Mouse (Mus musculus) ES-E14 (cell line): ENCODE results near the gene Tns1. TPM values are rescaled to one million over a fixed set of nuclear protein-coding genes. Genes with fewer than 3 reads are reported as not detected.
A peak's percentile ranks its signal among the peaks of the same experiment; 100 is the strongest.
"Not testable (repeated sequence)": the region's sequence is repeated elsewhere in the genome, so short reads cannot be mapped to it uniquely, and the experiment has no call there.

Experiments
- DNase-seq: peaks from one replicate; pipeline ENCODE4 v3.0.0-alpha.2; 2013; ENCODE audit warnings: low read depth, low spot score
- H3K27ac ChIP-seq: 2 replicates; pipeline ENCODE4 v1.5.1; 2012; ENCODE audit warnings: low read depth, mild to moderate bottlenecking, low read length, moderate library complexity, mixed read lengths; ENCODE audit not compliant: poor library complexity, insufficient read depth, severe bottlenecking
- H3K36me3 ChIP-seq: 2 replicates; pipeline ENCODE4 v1.6.1; 2012; ENCODE audit warnings: mild to moderate bottlenecking, low read length, moderate library complexity, mixed read lengths; ENCODE audit not compliant: control insufficient read depth, poor library complexity, insufficient read depth, severe bottlenecking
- H3K4me1 ChIP-seq, 2 experiments: fragments of 150-350 bp in 1 of 2; sonication (generic) in 1 of 2; 2 replicates each; pipeline ENCODE4 v1.6.1; 2012; ENCODE audit warnings: low read length in 2 of 2, mild to moderate bottlenecking in 1 of 2, mixed read lengths in 1 of 2; ENCODE audit not compliant: control insufficient read depth in 2 of 2, insufficient read depth in 2 of 2, poor library complexity in 1 of 2
- H3K4me3 ChIP-seq, 2 experiments: fragments of 150-350 bp in 1 of 2; sonication (generic) in 1 of 2; 2 replicates each; pipeline ENCODE4 v1.5.1; 2012; ENCODE audit warnings: low read length in 2 of 2, low read depth in 1 of 2, mild to moderate bottlenecking in 1 of 2, mixed read lengths in 1 of 2; ENCODE audit not compliant: insufficient read depth in 1 of 2, poor library complexity in 1 of 2, severe bottlenecking in 1 of 2
- H3K9ac ChIP-seq: 2 replicates; pipeline ENCODE4 v1.6.1; 2012; ENCODE audit warnings: low read depth, mild to moderate bottlenecking, low read length, mixed read lengths; ENCODE audit not compliant: poor library complexity, insufficient read depth, severe bottlenecking
- H3K9me3 ChIP-seq: fragments of 150-350 bp; sonication (generic); 2 replicates; pipeline ENCODE4 v1.6.1; 2012; ENCODE audit warnings: low read depth, mild to moderate bottlenecking, low read length; ENCODE audit not compliant: control insufficient read depth, insufficient read depth
- CHD2 ChIP-seq: IDR thresholded peaks from 2 replicates; pipeline ENCODE4 v1.6.1; 2014; ENCODE audit warnings: mild to moderate bottlenecking, low read depth, low read length, inconsistent platforms
- HCFC1 ChIP-seq: IDR thresholded peaks from 2 replicates; pipeline ENCODE4 v1.6.1; 2012; ENCODE audit warnings: low read length, inconsistent platforms, borderline replicate concordance; ENCODE audit not compliant: insufficient read depth
- MAFK ChIP-seq: IDR thresholded peaks from 2 replicates; pipeline ENCODE4 v1.6.1; 2014; ENCODE audit warnings: mild to moderate bottlenecking, low read depth, low read length, inconsistent platforms; ENCODE audit not compliant: insufficient read depth
- ZC3H11A ChIP-seq: IDR thresholded peaks from 2 replicates; pipeline ENCODE4 v1.6.1; 2012; ENCODE audit warnings: low read depth, mild to moderate bottlenecking, inconsistent platforms, low read length, borderline replicate concordance
- ZNF384 ChIP-seq: IDR thresholded peaks from 2 replicates; pipeline ENCODE4 v1.6.1; 2012; ENCODE audit warnings: low read depth, low read length, inconsistent platforms
- in situ Hi-C, 2 experiments: fragments of 600-800 bp; cut with MboI; formaldehyde crosslinking; loops; one replicate each; pipeline ENCODE4 v1.15.1; 2025; ENCODE audit warnings: low sequenced_read_pairs in 2 of 2, inconsistent platforms in 1 of 2; ENCODE audit not compliant: unreplicated experiment in 2 of 2
- total RNA-seq: library from RNA; depleted of rRNA; stranded (reverse); fragments of 300-350 nt; gene quantifications from 2 replicates; pipeline ENCODE4 v1.2.3, GENCODE M21; 2012; rRNA removed

Tns1 gene
- 9.5 and 10.0 TPM in 2 replicates for total RNA-seq

DNA sequence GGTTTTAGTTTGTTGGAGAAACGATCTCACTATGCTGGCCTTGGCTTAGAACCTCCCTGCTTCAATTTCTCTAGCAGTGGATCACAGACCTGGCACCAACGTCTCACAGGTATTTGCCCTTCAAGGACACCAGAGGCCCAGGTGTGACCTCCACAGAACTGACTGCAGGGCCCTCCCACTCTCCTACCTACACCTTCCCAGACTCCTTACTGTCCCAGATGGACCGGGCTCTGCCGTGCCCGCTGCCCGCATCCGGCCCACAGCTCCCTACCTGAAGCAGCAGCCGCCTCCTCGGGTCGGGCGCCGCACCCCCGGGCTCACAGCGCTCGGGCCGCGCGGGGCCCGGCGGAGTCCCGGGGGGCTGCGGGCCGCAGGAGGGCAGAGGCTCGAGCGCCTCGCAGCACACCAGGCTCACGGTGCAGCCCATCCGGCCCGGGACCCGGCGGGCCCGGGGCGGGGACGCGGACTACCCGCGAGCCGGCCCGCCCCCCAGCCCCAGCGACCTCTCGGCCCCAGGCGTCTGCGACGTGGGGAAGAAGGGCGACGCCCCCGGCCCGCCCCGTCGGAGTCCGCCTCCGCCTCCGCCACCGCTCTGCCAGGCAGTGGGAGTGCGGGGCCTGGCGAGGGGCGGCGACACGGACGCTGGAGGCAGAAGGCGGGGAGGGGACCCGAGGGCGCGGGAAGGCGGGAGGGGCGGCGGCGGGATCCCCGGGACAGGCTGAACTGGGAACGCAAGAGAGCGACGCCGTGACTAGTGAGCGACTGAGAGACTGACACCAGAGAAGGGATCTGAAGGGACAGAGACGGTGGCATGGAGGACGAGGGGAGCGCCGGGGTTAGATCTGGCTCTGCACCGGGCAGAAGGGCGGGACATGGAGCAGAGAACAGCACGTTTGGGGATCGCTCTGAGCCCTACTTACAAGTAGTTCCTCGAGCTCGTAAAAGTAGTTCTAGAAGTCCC, at the start of gene Tns1:
TSS of gene Tns1 (minus strand) at position 429 of the 961 bp plus-strand sequence.
- Histone ChIP-seq H3K4me1 (peaks cover 0 to 2% of the 10 kb centered on the region in 2 experiments; a peak in 1 of 4 replicates), H3K4me3 (peak within 1 kb of the TSS; percentile 61 to 69), H3K36me3 (no peaks in the 10 kb centered on the region), H3K9me3 (no peaks in the 10 kb centered on the region), H3K27ac (no peak within 1 kb of the TSS), H3K9ac (peak within 1 kb of the TSS; percentile 62)
- DNase-seq, result no peak
- TF ChIP-seq ZNF384, result no peak
- no peak for TF ChIP-seq ZC3H11A
- TF ChIP-seq CHD2, result no peak
- no peak for TF ChIP-seq MAFK
- in situ Hi-C loops, result no loop called here

DNA sequence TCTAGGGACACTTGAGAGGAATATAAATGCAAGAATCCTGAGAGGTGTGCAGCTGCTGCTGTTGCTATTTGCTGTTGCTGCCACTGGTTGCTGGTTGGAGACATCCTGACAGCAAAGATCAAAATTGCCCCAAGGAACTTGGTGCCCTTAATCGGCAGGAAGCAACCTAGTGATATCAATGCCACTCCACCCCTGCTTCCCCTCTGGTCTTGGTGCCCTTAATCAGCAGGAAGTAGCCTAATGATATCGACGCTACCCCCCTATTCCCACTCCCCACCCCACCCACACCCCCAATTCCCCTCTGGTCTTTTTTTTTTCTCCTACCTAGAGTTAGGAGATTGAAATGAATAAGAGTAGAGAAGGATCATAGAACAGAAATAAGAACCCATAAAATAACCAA, 48.5 kb upstream of the Tns1 start:
- Histone ChIP-seq H3K27ac (no peak overlapping the region), H3K4me3 (no peak overlapping the region), H3K36me3 (no peaks in the 10 kb centered on the region), H3K9ac (no peak overlapping the region), H3K9me3 (no peaks in the 10 kb centered on the region), H3K4me1 (no peaks in the 10 kb centered on the region; a peak in 1 of 4 replicates)
- in situ Hi-C loops, result no loop called here
- TF ChIP-seq CHD2 (no peak), HCFC1 (no peak)
- no peak for DNase-seq

DNA sequence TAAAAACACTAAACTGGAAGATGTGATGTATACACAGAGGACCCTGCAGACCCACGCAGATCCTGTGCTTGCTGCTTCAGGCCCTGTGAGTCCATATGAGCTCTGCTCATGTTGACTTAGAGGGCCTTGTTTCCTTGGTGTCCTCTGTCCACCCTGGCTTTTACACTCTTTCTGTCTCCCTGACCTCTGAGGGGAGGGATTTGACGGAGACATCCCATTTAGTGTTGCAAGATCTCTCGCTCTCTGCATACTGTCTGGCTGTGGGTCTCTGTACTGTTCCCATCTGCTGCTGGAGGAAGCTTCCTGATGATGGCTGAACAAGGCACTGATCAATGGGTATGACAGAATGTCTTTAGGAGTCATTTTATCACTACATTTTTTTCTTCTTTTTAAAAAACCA, 45.5 kb upstream of the Tns1 start:
- H3K9me3 ChIP-seq, result no peaks in the 10 kb centered on the region
- DNase-seq, result no peak
- no peaks in the 10 kb centered on the region for H3K4me1 ChIP-seq
- in situ Hi-C loops, result no loop called here
- TF ChIP-seq MAFK (no peak), ZC3H11A (no peak), CHD2 (no peak), ZNF384 (no peak), HCFC1 (no peak)
- no peak overlapping the region for H3K4me3 ChIP-seq
- H3K36me3 ChIP-seq, result no peaks in the 10 kb centered on the region
- H3K27ac ChIP-seq, result no peak overlapping the region
- H3K9ac ChIP-seq, result no peak overlapping the region

DNA sequence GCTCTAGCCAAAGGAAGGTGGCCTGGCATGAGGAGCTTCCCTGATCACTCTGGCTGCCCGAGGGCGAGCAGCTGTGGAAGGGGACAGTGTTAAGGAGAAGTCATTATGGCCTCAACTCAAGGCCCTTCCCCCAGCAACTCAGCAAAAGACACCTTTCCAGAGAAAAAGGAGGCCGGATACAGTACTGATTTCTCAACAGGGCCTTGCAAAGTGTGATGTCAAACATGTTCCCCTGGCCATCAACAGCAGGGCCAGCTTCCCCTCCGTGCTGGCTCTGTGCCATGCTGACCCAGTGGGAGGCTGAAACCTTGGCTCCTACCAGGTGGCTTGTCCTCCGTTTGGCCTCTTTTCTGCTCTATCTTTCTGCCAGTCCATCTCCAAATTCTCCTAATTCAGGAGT, 42.9 kb upstream of the Tns1 start:
- H3K4me3 ChIP-seq, result no peak overlapping the region
- in situ Hi-C loops, result no loop called here
- no peaks in the 10 kb centered on the region for H3K9me3 ChIP-seq
- H3K36me3 ChIP-seq, result no peaks in the 10 kb centered on the region
- no peaks in the 10 kb centered on the region for H3K4me1 ChIP-seq
- no peak overlapping the region for H3K9ac ChIP-seq
- TF ChIP-seq MAFK, result no peak
- TF ChIP-seq HCFC1, result no peak
- no peak for TF ChIP-seq ZNF384
- no peak for TF ChIP-seq ZC3H11A
- TF ChIP-seq CHD2, result no peak
- no peak overlapping the region for H3K27ac ChIP-seq
- DNase-seq, result no peak

DNA sequence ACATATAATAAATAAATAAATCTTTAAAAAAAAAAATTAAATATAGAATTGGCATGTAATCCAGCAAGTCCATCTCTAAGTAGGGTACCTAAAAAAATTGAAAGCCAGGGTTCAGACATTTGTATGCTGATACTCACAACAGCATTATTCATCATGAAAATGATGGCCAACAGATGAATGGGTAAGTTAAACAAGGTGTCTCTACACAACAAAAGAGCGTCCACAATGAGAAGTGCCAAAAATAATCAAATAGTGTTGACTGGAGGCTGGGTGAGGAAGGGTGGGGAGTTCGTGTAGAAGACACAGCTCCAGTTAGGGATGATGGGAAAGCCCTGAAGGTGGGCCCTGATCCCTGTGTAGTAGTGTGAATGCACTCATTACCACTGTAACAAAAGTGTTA, 35.8 kb upstream of the Tns1 start:
- H3K36me3 ChIP-seq, result no peaks in the 10 kb centered on the region
- H3K4me3 ChIP-seq, result no peak overlapping the region
- H3K9ac ChIP-seq, result no peak overlapping the region
- in situ Hi-C loops, result no loop called here
- H3K9me3 ChIP-seq, result no peaks in the 10 kb centered on the region
- TF ChIP-seq MAFK (no peak), ZC3H11A (no peak), CHD2 (no peak), HCFC1 (no peak), ZNF384 (no peak)
- no peaks in the 10 kb centered on the region for H3K4me1 ChIP-seq
- H3K27ac ChIP-seq, result no peak overlapping the region
- no peak for DNase-seq

DNA sequence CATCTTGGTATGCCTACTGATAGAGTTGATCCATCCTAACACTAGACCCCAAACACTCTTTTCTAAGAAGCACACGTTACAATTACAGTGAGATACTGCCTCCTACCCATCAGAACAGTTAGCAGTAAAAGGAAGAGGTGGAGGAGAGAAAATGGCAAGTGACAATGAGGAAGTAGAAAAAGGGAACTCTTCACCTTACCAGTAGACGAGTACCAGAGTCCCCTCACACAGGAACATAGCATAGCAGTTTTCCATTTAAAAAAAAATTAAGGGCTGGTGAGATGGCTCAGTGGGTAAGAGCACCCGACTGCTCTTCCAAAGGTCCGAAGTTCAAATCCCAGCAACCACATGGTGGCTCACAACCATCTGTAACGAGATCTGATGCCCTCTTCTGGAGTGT, 35.4 kb upstream of the Tns1 start:
- DNase-seq, H3K36me3 ChIP-seq, H3K4me3 ChIP-seq, H3K9me3 ChIP-seq, in situ Hi-C loops, H3K9ac ChIP-seq, H3K27ac ChIP-seq, H3K4me1 ChIP-seq: not testable (repeated sequence)
